Mouse (Mus musculus): Measurements from ENCODE around the gene Ston2. TPM values are rescaled to one million over a fixed set of nuclear protein-coding genes. Genes with fewer than 3 reads are reported as not detected.
A peak's percentile ranks its signal among the peaks of the same experiment; 100 is the strongest.
"Not testable (repeated sequence)": the region's sequence is repeated elsewhere in the genome, so short reads cannot be mapped to it uniquely, and the experiment has no call there.

Ston2 gene
- total RNA-seq, 2 experiments from 2014 or later, result 28.8 to 33.1 TPM

DNA sequence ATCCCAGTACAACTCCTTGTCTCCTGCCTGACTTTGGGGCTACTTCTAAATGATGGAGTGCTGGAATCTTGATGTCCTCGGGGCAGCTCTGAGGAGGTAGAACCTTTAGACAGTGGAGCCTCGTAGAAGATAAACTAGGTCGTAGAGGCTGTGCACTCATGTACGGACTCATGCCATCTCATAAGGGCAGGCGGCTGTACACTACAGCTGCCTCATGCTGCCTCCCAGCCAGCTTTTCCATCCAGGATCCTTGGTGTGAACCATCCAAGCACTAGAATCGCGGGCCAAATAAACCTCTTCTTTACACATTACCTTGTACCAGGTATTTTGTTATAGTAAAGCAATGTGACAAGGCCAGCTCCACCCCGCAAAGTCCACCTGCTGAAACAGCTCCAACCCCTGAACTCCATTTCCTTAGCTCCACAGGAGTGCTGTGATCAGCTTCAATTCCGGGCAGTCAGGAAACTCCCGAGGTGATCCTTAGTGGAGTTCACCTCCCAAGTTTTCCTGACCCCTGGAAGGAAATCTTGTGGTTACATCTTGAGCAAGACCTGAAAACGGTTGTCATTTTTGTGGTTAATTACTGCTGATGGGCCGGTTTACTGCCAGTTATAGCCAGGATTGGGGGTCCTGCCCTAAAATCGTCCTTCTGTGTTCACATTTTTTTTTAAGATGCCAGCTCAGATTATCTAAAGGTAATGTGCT lies 36.1 kb downstream of the Ston2 start:
- no peak for DNase-seq (ENCODE audit: low spot score in 2 of 2)

GRCm38 (mm10) chr12:91749543-91750184 lies 38.5 kb downstream of the Ston2 start:
- DNase-seq (ENCODE audit: low spot score in 2 of 2), result peak; percentile 48 to 57

DNA sequence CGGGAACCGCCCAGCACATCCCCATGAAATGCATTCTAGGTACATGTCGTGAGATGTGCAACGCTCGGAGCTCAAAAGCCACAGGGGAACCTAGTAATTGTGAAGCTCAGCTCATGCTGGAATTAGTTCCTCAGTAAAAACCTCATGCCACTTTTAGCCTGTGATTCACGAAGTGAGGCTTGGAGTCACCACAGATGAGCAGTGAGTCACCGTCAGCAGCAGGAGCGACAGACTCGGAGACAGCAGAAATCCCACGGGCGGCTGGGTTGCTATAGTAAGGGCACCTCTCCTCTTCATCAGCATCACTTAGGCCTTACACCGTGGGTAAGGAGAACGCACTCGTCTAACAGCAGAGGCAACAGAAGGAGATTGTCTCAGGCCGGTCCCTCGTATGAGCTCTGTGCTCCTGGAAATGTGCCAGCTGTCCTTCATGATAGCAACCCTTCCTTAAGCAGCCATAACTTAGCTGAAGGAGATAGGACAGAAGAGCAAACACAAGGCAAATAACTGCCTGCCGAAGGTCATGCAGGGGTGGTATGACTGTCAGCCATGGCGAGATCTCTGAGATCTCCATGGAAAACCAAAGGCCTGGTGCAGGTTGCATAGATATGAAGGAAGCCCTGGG lies 39.8 kb downstream of the Ston2 start:
- peak; percentile 32 to 48 for DNase-seq (ENCODE audit: low spot score in 2 of 2)

- DNase-seq (ENCODE audit: low spot score in 2 of 2), result not testable (repeated sequence)
These were observed 41.3 kb downstream of the Ston2 start for GRCm38 (mm10) chr12:91746839-91747238.

- DNase-seq (ENCODE audit: low spot score in 2 of 2), result no peak
These were observed 42.4 kb downstream of the Ston2 start for GRCm38 (mm10) chr12:91745758-91746290.

DNA sequence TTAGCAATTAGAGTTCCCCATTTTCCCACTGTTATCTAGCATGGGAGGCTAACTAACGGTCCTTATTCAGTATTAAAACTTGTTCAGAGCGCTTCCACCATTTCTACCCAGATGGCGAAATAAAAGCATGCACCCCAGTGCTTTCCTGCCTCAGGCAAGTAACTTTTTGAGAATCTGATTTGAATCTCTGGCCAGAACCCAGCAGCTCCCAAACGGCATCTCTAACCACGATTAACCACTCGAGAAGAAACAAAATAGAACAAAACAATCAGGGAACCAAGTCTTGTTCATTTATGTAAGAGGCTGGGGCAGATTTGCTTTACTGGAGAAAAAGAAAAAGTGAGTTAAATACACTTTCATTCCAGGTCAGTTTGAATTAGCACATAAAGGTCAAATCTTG lies 44.1 kb downstream of the Ston2 start:
- DNase-seq (ENCODE audit: low spot score in 2 of 2), result no peak

DNA sequence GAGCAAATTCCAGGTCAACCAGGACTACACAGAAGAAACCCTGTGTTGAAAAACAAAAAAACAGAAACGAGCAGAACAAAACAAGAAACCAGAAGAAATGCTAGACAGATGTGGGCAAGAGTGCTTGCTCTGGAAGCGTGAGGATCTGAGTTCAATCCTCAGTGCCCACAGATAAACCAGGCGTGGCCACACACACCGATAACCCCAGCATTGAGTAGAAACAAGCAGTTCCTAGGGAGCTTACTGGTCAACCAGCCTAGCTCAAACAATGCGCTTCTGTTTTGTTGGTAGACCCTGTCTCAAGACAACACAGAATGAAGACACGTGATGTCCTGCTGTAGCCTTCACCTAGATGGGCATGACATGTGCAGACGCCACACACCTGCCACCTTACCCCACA lies 45.3 kb downstream of the Ston2 start:
- no peak for DNase-seq (ENCODE audit: low spot score in 2 of 2)

GRCm38 (mm10) chr12:91738381-91738780 lies 49.8 kb downstream of the Ston2 start:
- no peak for DNase-seq (ENCODE audit: low spot score in 2 of 2)

DNA sequence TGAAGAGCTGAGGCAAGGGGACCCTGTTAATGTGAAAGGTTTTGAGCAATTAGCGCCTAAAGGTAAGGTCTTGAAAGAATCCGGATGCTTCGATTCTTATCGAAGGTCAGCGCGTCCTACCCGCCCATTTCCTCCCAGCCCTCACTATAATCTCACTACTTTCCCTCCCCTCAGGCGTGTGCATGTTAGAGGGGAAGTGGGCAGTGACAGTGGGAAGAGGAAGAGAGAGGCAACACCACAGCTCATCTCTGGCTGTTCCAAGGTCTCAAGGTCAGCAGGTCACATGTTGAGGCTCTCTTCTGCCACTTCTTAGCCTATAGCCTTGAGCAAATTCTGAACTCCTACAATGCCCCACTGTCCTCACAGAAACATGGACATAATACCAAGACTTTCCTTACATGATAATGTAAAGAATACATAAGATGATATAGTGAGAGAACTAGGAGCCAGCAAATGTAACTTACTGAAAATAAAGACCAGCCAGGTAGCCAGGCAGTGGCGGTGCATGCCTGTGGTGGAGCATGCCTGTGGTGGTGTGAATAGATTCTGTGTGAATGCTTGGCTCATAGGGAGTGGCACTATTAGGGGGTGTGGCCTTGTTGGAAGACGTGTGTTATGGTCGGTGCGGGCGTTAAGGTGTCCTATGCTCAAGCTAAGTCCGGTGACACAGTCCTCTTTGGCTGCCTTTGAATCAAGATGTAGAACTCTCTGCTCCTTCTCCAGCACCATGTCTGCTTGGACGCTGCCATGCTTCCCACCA lies 51.8 kb downstream of the Ston2 start:
- no peak for DNase-seq (ENCODE audit: low spot score in 2 of 2)

DNA sequence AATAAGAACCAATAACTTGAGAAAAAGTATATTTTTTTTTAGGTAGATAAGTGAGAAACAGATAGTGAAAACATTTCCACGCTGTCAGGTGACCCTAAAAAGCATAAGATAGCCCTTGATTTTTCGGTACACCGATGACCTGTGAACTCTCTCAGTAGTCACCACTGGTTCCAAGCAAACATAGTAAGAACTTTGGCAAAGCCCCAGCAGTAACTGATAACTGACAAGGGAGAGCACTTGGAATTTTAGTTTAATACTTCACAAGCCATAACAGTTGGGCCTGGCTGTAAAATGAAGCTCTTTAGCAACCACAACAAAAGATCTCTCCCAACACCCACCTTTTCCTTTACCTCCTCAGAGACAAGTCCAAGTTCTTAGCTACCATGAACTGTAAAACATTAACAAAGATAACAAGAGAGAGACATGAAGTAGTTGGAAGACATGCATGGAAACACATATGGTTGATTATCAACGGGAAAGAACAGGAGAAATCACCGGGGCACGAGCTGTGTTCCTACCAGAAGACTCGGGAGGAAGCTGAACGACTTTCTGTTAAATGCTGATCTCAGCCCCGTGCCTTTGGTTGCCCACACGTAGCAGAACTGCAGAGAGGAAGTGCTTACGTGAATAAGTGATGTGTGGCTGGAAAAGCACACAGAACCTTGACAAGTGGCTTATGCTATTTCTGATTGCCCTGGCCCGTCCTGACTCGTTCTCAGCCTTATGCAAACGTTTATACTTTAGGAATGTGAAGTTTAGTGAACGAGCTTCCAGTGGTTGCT lies 53.8 kb downstream of the Ston2 start:
- no peak for DNase-seq (ENCODE audit: low spot score in 2 of 2)

- peak; percentile 59 to 72 for DNase-seq (ENCODE audit: low spot score in 2 of 2)
These were observed 55.3 kb downstream of the Ston2 start for GRCm38 (mm10) chr12:91732729-91733448.

- DNase-seq (ENCODE audit: low spot score in 2 of 2), result no peak
These were observed 62.0 kb downstream of the Ston2 start for GRCm38 (mm10) chr12:91726202-91726601.

- DNase-seq (ENCODE audit: low spot score in 2 of 2), result no peak
These were observed 64.3 kb downstream of the Ston2 start for GRCm38 (mm10) chr12:91723912-91724311.

- DNase-seq (ENCODE audit: low spot score in 2 of 2), result no peak
These were observed 69.1 kb downstream of the Ston2 start for GRCm38 (mm10) chr12:91719134-91719533.

DNA sequence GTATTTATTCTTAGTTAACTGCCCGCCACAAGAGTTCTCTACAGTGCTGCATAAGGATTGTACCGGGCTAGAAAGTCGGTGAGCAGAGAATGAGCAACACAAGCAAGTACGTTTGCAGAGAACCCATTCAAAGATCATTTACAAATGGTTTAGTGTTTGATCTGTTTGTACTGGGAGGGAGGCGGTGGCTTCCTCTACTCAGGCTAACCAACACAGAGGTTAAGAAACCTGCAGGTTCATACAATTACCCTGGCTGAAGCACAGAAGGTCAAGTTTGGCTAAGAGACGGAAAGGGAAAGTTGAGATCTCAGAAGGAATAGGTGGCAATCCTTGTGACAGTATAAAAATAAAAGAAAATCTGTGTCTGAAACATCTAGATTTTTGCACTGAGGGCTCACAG lies 72.5 kb downstream of the Ston2 start:
- DNase-seq (ENCODE audit: low spot score in 2 of 2), result no peak

DNA sequence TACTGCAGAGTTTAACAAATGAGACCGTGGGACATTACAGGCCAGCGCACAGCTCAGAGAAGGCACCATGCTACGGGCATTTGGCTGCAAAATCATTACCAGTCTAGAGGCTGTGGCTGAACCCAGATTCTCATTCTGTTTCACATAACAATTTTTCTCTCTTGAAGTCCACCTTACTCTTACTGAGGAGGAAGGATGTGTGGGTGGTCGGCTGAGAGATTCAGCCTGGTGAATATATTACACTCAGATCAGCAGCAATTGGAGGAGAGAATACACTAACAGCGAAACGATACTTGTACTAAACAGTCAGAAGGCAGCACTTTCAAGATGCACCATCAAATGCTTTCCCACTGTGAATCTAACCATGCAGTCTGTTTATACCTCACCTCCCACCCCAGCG lies 74.8 kb downstream of the Ston2 start:
- no peak for DNase-seq (ENCODE audit: low spot score in 2 of 2)

DNA sequence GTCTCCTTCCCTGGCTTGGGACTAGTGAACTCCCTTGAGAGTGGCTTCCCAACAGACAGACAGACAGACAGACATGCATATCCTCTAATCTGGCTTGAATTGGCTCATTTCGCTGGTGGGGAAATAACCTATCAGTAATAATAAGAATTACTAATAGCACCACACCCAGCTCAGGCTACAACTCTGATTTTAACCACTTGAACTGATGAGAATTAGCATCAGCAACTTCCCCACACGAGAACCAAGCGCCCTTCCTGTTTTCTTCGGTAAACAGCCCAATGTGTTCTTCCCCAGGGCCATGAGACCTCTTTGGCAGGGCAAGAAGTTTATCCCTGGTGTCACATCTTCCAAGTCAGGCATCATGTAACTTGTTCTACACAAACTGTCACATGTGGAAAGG lies 76.5 kb downstream of the Ston2 start:
- DNase-seq (ENCODE audit: low spot score in 2 of 2), result no peak

DNA sequence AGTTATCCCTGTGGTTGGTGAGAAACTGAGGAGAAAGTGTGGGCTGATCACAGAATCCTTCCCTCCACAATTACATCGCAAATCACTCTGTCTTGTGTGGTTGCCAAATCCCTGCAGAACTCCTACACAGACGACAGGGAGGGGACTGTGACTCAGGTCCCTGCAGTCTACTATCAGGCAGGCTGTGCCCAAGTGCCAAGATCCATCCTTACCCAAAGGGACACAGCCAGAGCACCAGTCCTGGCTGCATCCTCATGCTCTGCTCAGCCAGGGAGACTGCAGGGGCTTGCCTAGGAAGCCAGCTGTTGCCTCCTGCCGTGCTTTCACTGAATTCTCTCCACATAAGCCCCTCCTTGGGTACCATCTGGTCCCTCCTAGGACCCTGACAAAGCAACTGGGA lies 77.3 kb downstream of the Ston2 start:
- peak; percentile 28 to 43 for DNase-seq (ENCODE audit: low spot score in 2 of 2)

DNA sequence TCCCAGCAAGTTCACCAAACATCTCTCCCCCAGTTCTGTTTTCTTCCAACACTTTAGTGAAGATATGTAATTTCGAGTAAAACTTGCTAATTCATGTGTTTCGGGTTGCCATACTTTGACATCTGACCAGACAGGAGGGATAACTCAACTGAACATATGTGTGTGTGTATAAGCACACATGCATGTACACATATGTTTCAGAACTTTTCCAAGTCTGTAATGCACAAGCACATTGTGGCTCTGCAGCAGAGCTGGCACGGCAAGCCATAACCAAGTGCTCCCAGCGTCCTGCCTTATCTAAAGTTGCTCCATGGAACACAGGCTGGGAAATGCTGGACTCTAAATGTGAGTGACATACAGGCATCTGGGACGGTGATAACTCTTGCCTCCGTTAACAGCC lies 78.6 kb downstream of the Ston2 start:
- DNase-seq (ENCODE audit: low spot score in 2 of 2), result no peak

DNA sequence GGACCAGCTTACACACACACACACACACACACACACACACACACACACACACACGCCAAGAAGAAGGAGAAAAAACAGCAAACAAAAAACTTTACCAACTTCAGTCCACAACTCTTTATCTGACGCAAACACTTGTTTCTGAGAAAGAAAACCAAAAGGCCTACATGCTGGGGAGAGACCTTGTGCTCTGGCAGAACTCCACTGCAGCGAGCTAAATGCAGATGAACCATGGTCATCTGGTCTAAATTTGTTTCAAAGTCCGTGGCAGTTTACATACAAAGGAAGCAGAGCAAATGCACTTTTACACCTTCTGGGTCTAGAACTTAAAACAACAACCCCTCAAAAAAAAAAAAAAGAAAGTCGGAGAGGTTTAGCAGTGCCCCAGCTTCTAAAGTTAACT lies 79.0 kb downstream of the Ston2 start:
- DNase-seq (ENCODE audit: low spot score in 2 of 2), result no peak

Data from layer of hippocampus, postnatal 10 days (tissue).